Mouse (Mus musculus) liver, postnatal 0 days (tissue): ENCODE results near the gene Insl5. TPM values are rescaled to one million over a fixed set of nuclear protein-coding genes. Genes with fewer than 3 reads are reported as not detected.
A peak's percentile ranks its signal among the peaks of the same experiment; 100 is the strongest.

Experiments
- ATAC-seq: fragments of 200-750 bp; cut with Nextera tagmentation; 2 replicates; pipeline ENCODE4 v1.8.0; 2017; ENCODE audit warnings: mild to moderate bottlenecking, moderate library complexity
- DNase-seq: peaks from one replicate; pipeline ENCODE4 v3.0.0-alpha.2; 2016
- H3K27ac ChIP-seq: fragments of 300-500 bp; sonication (generic); 2 replicates; pipeline ENCODE4 v1.5.1; 2014; ENCODE audit warnings: antibody characterized with exemption, moderate library complexity, mild to moderate bottlenecking, low read depth
- H3K27me3 ChIP-seq: fragments of 300-500 bp; sonication (generic); 2 replicates; pipeline ENCODE4 v1.6.1; 2014; ENCODE audit warnings: low read length, control low read depth, mixed read lengths; ENCODE audit not compliant: insufficient read depth
- H3K36me3 ChIP-seq: fragments of 300-500 bp; sonication (generic); replicated peaks from 2 replicates; pipeline ENCODE4 v1.6.1; 2014; ENCODE audit warnings: mild to moderate bottlenecking, control low read depth, low read length, moderate library complexity, mixed read lengths; ENCODE audit not compliant: insufficient read depth
- H3K4me1 ChIP-seq: fragments of 300-500 bp; sonication (generic); 2 replicates; pipeline ENCODE4 v1.6.1; 2014; ENCODE audit warnings: antibody characterized with exemption, mild to moderate bottlenecking, control low read depth; ENCODE audit not compliant: insufficient read depth
- H3K4me2 ChIP-seq: fragments of 300-500 bp; sonication (generic); 2 replicates; pipeline ENCODE4 v1.6.1; 2014; ENCODE audit warnings: low read depth, mild to moderate bottlenecking, low read length, moderate library complexity, mixed read lengths
- H3K4me3 ChIP-seq: fragments of 300-500 bp; sonication (generic); 2 replicates; pipeline ENCODE4 v1.5.1; 2014; ENCODE audit warnings: low read depth, low read length
- H3K9ac ChIP-seq: fragments of 300-500 bp; sonication (generic); replicated peaks from 2 replicates; pipeline ENCODE4 v1.6.1; 2014; ENCODE audit warnings: mild to moderate bottlenecking, moderate library complexity
- H3K9me3 ChIP-seq: fragments of 300-500 bp; sonication (generic); 2 replicates; pipeline ENCODE4 v1.6.1; 2016; ENCODE audit warnings: mild to moderate bottlenecking, control low read depth, low read length, mixed read lengths
- CTCF ChIP-seq: sonication (generic); IDR thresholded peaks from 2 replicates; pipeline ENCODE4 v1.5.1; 2016; ENCODE audit warnings: antibody characterized with exemption, low read depth
- EP300 ChIP-seq: IDR thresholded peaks from 2 replicates; pipeline ENCODE4 v1.6.1; 2016; ENCODE audit warnings: antibody characterized with exemption, low read depth, mild to moderate bottlenecking
- WGBS: fragments of 180-500 bp; shearing (Covaris S2); extraction: QIAGEN DNeasy Blood & Tissue Kit; methylation state at CpG from one replicate; pipeline ENCODE4 v1.1.7; 2014; ENCODE audit not compliant: insufficient replicate concordance; 5-methylcytosine and 5-hydroxymethylcytosine counted together
- polyA plus RNA-seq: library from polyadenylated mRNA; unstranded; fragments of >200 nt; fragmentation: Nextera tagmentation; extraction: Ambion mirVana; gene quantifications from 2 replicates; pipeline ENCODE4 v1.2.1, GENCODE M21; 2015

Gene Insl5
- polyA plus RNA-seq, 1 experiment from 2014 or later: not detected

GRCm38 (mm10) chr4:103048046-103048445 is 21.4 kb upstream of the Insl5 start:
- no peak overlapping the region for H3K4me2 ChIP-seq
- no peak overlapping the region for H3K9ac ChIP-seq
- no peak overlapping the region for H3K4me3 ChIP-seq
- H3K9me3 ChIP-seq: no peaks in the 10 kb centered on the region
- no peak for ATAC-seq
- H3K27me3 ChIP-seq: no peaks in the 10 kb centered on the region
- DNase-seq: no peak
- no peaks in the 10 kb centered on the region for H3K4me1 ChIP-seq
- TF ChIP-seq EP300: no peak
- TF ChIP-seq CTCF: no peak
- WGBS: 82% methylated on average over 11 of the region's 11 CpGs
- H3K36me3 ChIP-seq: no peaks in the 10 kb centered on the region
- H3K27ac ChIP-seq: no peak overlapping the region

GRCm38 (mm10) chr4:103042997-103043396 is 16.4 kb upstream of the Insl5 start:
- no peaks in the 10 kb centered on the region for H3K27me3 ChIP-seq
- no peak for ATAC-seq
- H3K9me3 ChIP-seq: no peaks in the 10 kb centered on the region
- H3K4me1 ChIP-seq: no peaks in the 10 kb centered on the region
- no peak for TF ChIP-seq EP300
- TF ChIP-seq CTCF: peak; percentile 28
- no peak overlapping the region for H3K27ac ChIP-seq
- no peak for DNase-seq
- no peaks in the 10 kb centered on the region for H3K36me3 ChIP-seq
- H3K4me3 ChIP-seq: no peak overlapping the region
- 87% methylated on average over 11 of the region's 11 CpGs for WGBS
- no peak overlapping the region for H3K9ac ChIP-seq
- H3K4me2 ChIP-seq: no peak overlapping the region

GRCm38 (mm10) chr4:103039838-103040191 is 13.2 kb upstream of the Insl5 start:
- 29% methylated on average over 5 of the region's 5 CpGs for WGBS
- no peak for ATAC-seq
- Histone ChIP-seq H3K4me1 (no peaks in the 10 kb centered on the region), H3K4me3 (no peak overlapping the region), H3K27ac (no peak overlapping the region), H3K9me3 (no peaks in the 10 kb centered on the region), H3K4me2 (no peak overlapping the region), H3K36me3 (no peaks in the 10 kb centered on the region), H3K27me3 (no peaks in the 10 kb centered on the region), H3K9ac (no peak overlapping the region)
- DNase-seq: no peak
- TF ChIP-seq CTCF: no peak
- TF ChIP-seq EP300: no peak

GRCm38 (mm10) chr4:103039103-103039837 is 12.6 kb upstream of the Insl5 start:
- ATAC-seq (no peak), DNase-seq (no peak)
- H3K4me1 ChIP-seq: no peaks in the 10 kb centered on the region
- no peaks in the 10 kb centered on the region for H3K27me3 ChIP-seq
- TF ChIP-seq CTCF (no peak), EP300 (no peak)
- H3K36me3 ChIP-seq: no peaks in the 10 kb centered on the region
- no peaks in the 10 kb centered on the region for H3K9me3 ChIP-seq
- H3K9ac ChIP-seq: no peak overlapping the region
- H3K4me3 ChIP-seq: no peak overlapping the region
- WGBS: 43% methylated on average over 14 of the region's 14 CpGs
- peak overlapping the region; percentile 38; the same call in 1 of the 2 replicates for H3K4me2 ChIP-seq
- H3K27ac ChIP-seq: no peak overlapping the region

- no peak for TF ChIP-seq EP300
- no peak for TF ChIP-seq CTCF
- Histone ChIP-seq H3K4me3 (no peak overlapping the region), H3K9me3 (no peaks in the 10 kb centered on the region), H3K9ac (no peak overlapping the region), H3K4me1 (no peaks in the 10 kb centered on the region), H3K36me3 (no peaks in the 10 kb centered on the region), H3K27ac (no peak overlapping the region), H3K27me3 (no peaks in the 10 kb centered on the region), H3K4me2 (no peak overlapping the region)
- 79% methylated on average over 13 of the region's 13 CpGs for WGBS
- no peak for DNase-seq
- no peak for ATAC-seq
Observed at GRCm38 (mm10) chr4:103028177-103029088, 1.8 kb upstream of the Insl5 start.

GRCm38 (mm10) chr4:103027745-103028144 is 1.1 kb upstream of the Insl5 start:
- no peak for TF ChIP-seq CTCF
- no peak for TF ChIP-seq EP300
- no peak for ATAC-seq

More at GRCm38 (mm10) chr4:103027745-103028144, 1.1 kb upstream of the Insl5 start:
- no peak for DNase-seq
- Histone ChIP-seq H3K4me1 (no peaks in the 10 kb centered on the region), H3K9me3 (no peaks in the 10 kb centered on the region), H3K27me3 (no peaks in the 10 kb centered on the region), H3K36me3 (no peaks in the 10 kb centered on the region), H3K27ac (no peak overlapping the region), H3K9ac (no peak overlapping the region), H3K4me2 (no peak overlapping the region), H3K4me3 (no peak overlapping the region)
- WGBS: 69% methylated on average over 7 of the region's 7 CpGs
